Mouse (Mus musculus) telencephalon, adult 2 months (tissue): ENCODE results near the gene Zdhhc22.

Experiments
- DNase-seq: peaks from one replicate; pipeline ENCODE4 v3.0.0-alpha.2; 2011; ENCODE audit warnings: low read depth, low spot score

Zdhhc22 gene

DNA sequence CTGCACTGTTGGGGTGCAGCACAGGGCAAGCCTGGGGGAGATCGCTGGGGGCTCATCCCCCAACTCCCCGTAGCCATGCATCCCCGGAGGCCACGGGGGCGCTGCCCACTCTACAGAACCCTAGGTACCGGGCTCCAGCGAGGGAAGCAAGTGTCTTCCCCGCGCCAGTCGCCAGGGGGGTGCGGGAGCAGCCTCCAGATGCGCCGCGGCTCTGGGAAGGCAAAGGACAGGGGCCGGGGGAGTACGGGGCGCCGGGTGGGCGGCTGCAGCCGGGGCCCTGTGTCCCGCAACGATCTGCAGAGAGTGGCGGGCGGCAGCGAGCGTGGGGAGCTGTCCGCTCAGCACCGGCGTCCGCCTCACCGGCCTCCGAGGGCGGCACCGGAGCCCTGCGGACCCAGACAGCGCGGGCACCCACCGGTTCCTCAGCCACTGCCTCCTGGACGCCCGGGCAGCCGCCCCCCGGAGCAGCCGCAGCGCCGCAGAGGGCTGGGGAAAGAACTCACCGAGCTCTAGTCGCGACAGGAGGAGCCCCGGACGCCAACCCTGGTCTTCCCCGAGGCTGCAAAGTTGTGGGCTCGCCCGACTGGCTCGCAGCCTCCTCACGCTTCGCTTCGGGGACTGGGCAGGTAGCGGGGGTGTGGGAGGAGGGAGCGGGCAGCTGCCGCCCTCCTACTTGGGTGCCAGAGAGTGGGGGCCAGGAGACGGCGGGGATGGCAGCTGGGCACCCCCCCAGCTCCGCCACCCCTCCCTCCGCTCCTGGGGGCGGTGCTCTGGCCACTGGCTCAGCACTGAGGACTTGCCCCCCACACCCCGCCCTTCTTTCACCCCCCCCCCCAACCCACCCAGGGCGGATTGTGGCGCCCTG is at the start of gene Zdhhc22:
Gene Zdhhc22 (minus strand): TSS at position 541 of the 865 bp plus-strand sequence.
- DNase-seq = no peak

GRCm38 (mm10) chr12:87036631-87037030 is 46.4 kb upstream of the Zdhhc22 start:
- no peak for DNase-seq

DNA sequence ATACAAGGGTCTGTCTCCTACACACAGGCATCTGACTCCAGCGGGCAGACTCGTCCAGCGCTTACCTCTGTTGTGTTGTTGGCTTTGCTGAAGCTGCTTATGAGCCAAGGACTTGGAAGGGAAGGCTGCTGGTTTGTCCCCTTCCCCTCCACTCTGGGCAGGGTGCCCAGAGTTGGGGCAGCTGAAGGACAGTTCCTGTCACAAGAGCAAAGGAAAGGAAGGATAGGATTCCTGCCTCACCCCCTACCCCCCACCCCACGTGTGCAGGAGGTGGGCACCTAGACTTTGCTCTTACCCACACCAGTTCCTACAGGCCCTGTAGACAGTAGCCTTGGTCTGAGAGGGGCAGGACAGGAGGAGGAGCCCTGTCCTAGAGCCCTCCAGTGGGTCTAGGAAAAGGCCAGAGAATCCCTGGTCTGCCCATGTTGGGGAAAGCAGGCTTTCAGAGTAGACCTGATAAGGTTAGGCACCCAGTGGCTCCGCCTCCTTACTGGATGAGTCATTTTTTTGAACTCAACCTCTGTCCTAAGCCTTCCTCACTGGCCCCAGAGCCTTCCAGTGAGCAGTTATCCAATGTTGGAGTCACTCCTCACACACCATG is 41.0 kb upstream of the Zdhhc22 start:
- DNase-seq = no peak

GRCm38 (mm10) chr12:87029251-87029976 is 39.2 kb upstream of the Zdhhc22 start:
- no peak for DNase-seq

DNA sequence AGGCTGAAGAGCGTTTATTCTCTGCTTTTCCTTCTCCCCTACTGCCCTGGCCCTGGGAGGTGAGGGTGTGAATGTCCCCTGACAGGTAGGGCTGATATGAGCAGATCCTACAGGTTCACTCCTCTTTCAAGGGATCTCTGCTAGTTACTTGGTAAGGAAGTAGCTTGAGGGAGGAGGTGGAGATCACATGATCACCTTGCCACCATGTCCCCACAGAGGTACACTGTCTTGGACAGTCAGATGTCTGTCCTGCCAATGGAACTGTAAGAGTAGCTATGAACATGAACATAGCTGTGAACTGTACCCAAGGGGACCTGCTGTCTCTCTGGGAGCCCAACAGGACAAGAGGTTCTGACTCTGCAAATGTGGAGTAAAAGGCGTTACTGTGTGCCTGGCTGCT is 37.8 kb upstream of the Zdhhc22 start:
- DNase-seq = no peak

DNA sequence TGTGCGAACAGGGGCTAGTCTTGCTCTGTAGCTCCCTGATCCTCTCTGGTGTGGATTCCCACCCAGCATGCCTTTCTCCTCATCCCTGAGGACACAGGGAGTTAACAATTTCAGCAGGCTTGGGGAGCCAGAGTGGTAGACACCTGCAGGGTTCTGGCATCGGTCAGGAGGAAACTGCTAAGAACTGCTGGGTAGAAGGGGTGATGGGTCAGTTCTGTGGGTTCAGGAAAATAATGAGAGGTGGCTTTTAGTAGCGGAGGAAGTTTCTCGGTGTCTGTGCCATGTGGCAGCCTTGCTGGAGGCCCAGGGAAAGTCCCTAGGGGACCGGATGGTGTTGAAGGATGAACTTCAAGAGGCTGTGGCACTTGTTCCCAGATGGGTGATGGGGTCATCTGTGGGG is 37.2 kb upstream of the Zdhhc22 start:
- DNase-seq = no peak

DNA sequence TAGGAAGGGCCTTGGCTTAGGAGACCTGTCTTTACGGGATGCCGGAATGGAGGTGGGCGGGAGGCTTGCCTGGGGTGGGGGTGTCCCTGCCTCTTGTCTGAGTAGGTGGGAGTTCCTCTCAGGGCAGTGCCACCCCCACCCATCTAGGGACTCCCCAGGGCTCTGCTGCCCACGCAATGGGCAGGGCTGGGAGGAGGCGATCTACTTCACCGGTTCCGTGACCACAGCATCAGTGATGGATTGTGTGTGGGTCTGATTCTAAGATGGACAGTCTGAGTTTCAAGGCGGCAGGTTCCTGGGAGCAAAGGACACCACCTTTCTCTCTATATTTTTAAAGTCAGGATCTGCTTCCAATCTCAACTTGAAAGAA is 36.6 kb upstream of the Zdhhc22 start:
- DNase-seq = no peak

- peak; percentile 70 for DNase-seq
Measured at GRCm38 (mm10) chr12:87026109-87026870, 36.1 kb upstream of the Zdhhc22 start.

DNA sequence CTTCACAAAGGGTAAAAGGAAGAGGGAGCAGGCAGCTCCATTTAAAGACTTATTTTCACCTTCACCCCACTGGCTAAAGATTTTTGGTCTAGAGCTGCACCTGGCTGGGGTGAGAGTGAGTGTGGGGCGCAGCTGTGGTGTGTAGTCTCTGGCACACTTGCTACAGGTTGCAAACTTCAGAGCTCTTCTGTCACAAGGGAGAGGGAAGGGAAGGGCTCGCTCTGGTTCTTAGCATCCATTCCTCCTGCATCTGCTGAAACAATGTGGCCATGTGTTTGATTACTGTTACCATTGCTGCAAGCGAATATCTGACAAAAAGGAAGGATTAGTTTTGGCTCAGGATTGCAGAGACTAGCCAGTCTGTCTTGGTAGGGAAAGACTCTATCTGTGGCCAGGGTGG is 33.2 kb upstream of the Zdhhc22 start:
- DNase-seq = no peak

DNA sequence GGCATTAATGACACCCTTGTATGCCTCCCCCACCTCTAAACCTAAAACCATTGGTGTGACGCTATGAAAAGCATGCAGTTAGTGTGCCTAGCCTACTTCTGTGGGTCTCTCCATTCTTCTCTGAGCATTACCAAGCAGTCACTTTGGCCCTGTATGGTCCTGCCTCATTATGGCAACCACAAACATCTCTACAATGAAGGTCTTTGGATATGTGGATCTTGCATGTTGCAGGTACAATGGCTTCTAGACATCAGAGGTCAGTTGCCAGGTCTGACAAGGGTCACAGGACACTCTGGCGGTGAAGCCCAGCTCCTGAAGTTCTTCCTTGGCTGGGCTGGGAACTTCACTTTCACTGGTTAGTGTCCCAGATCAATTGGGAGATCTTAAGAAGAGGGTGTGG is 31.8 kb upstream of the Zdhhc22 start:
- DNase-seq = no peak

DNA sequence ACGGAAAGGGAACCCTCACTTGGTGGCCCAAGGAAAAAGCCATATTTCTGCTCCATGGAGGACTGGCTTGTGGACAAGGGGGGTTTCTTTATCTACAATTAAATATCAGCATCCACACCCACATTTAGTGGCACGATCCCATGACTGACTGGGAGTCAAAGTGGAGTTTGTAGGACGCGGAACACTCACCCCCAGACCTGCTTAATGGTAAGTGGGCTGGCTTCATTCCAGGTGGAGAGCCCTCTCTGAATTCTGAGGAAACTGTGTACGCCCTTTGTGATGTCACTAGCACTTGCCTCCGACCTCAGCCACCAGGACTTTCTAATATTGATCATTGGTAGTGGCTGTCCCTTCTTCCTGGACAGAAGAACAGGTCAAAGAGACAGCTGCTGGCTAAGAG is 30.8 kb upstream of the Zdhhc22 start, which contains the start of gene Tmem63c:
Gene Tmem63c (plus strand): TSS at position 301 of the 400 bp plus-strand sequence.
- no peak for DNase-seq

- no peak for DNase-seq
Measured at GRCm38 (mm10) chr12:87018756-87019155, 28.5 kb upstream of the Zdhhc22 start.

DNA sequence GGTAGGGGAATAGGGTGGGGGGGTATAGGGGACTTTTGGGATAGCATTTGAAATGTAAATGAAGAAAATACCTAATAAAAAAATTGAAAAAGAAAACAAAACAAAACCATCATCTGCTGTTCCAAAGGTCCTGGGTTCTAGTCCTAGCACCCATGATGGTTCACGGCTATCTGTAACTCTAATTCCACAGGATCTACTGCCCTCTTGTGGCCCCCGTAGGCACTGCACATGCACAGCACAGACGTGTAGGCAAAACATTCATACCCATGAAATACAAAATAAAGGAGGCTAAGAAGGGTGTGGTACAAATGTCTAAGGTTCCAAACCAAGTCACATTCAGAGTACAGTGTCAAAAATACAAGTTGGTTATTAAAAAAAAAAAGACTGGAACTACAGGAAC is 26.8 kb upstream of the Zdhhc22 start:
- no peak for DNase-seq

GRCm38 (mm10) chr12:87004596-87004995 is 14.4 kb upstream of the Zdhhc22 start:
- no peak for DNase-seq

GRCm38 (mm10) chr12:87003606-87004005 is 13.4 kb upstream of the Zdhhc22 start:
- no peak for DNase-seq

DNA sequence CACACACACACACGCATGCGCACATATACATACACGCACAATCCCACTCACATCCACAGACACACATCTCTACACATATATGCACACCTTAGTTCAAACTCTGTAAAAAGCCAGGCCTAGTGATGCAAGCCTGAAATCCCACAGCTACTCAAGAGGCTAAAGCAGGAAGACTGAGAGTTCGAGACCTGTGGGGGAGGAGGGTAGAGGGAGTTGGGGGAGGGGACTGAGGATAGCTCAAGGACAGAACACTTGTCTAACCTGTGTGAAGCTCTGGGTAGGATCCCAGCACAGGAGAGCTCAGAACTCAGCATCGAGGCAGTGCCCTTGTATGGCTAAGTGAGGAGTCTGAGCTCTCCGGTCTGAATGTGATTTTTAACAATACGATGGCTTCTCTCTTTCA is 12.6 kb upstream of the Zdhhc22 start:
- DNase-seq = no peak

GRCm38 (mm10) chr12:87002209-87002608 is 12.0 kb upstream of the Zdhhc22 start:
- DNase-seq = no peak

- no peak for DNase-seq
Measured at GRCm38 (mm10) chr12:87000840-87001176, 10.6 kb upstream of the Zdhhc22 start.

GRCm38 (mm10) chr12:87000151-87000839 is 10.1 kb upstream of the Zdhhc22 start:
- DNase-seq = no peak

- DNase-seq = no peak
Measured at GRCm38 (mm10) chr12:86999283-86999820, 9.1 kb upstream of the Zdhhc22 start.

GRCm38 (mm10) chr12:86998699-86999098 is 8.5 kb upstream of the Zdhhc22 start:
- DNase-seq = no peak
